Mouse (Mus musculus) megakaryocyte-erythroid progenitor cell, adult 5-6 weeks (primary cell): ENCODE results near the gene Fhl4. TPM values are rescaled to one million over a fixed set of nuclear protein-coding genes. Genes with fewer than 3 reads are reported as not detected.

Source experiments
- total RNA-seq, 2 experiments: library from RNA; stranded (forward) in 1 of 2; stranded (reverse) in 1 of 2; fragments of 200-1000, 215-1000 nt in 1 of 2; fragments of >200 nt in 1 of 2; fragmentation: Nextera tagmentation in 1 of 2; gene quantifications; 2 replicates each; pipeline ENCODE4 v1.2.3; 2014 to 2017

Fhl4 gene
- total RNA-seq, 2 experiments from 2014 or later: 1.0 TPM; not detected in 1

Other genes starting within 250 kb of the Fhl4 start
- 10.4 and 14.1 TPM in 2 replicates for gene Ric8b, start 184.9 kb downstream of the Fhl4 start, total RNA-seq (2014; fragmentation: Nextera tagmentation)
- gene Ric8b, start 184.9 kb downstream of the Fhl4 start, total RNA-seq (2017): 13.7 and 18.3 TPM in 2 replicates
- gene Tmem263, start 132 bp upstream of the Fhl4 start, total RNA-seq (2014; fragmentation: Nextera tagmentation): 12.8 and 15.7 TPM in 2 replicates
- gene Tmem263, start 132 bp upstream of the Fhl4 start, total RNA-seq (2017): 17.8 and 18.7 TPM in 2 replicates
- gene Mterf2, start 25.5 kb upstream of the Fhl4 start, total RNA-seq (2014; fragmentation: Nextera tagmentation): 5.1 and 5.7 TPM in 2 replicates
- gene Mterf2, start 25.5 kb upstream of the Fhl4 start, total RNA-seq (2017): 11.2 and 26.8 TPM in 2 replicates
- 5.5 and 8.6 TPM in 2 replicates for gene Cry1, start 82.6 kb upstream of the Fhl4 start, total RNA-seq (2014; fragmentation: Nextera tagmentation)
- gene Cry1, start 82.6 kb upstream of the Fhl4 start, total RNA-seq (2017): 7.3 and 9.6 TPM in 2 replicates